Mouse (Mus musculus): ENCODE measurements around the gene A630076J17Rik. TPM values are rescaled to one million over a fixed set of nuclear protein-coding genes. Genes with fewer than 3 reads are reported as not detected.
A peak's percentile ranks its signal among the peaks of the same experiment; 100 is the strongest.

Gene A630076J17Rik
- total RNA-seq, 2 experiments from 2014 or later = not detected

DNA sequence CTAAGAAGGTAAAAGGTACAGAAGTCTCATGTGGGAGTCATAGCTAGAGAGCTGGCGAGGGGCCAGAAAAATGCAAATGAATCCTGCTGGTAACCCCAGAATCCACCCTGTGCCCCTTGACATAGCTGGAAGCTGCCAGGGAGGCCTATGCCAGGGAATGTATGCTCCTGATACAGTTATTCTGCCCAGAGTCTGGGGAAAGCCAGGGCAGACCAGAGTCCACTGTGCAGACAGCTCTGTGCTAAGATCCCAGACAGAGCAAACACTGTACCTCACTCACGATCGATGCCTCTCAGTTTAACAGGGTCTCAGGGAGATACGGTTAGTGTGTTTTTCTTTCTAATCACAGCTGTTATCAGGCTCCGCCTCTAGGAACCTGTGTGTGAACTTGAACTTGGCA is 592 bp upstream of the A630076J17Rik start:
- no peak for DNase-seq (ENCODE audit: low spot score in 2 of 2)

DNA sequence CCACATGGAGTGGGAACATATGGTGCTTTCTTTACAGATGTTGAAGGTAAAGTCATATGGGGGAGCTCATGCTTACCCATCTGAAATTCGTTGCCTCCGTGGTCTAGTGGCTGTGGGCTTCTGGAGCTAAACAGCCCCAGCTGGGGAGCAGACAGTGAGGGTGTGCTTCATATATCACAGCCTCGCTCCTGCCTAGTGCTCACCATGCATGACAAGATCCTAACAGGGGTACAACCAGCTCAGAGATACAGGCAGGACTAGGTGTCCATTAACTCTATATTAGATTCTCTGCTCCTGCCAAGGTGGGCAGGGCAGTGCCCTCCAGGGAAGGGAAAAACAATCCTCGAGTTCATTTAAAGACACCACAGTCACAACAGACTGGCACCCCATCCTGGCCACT is 788 bp downstream of the A630076J17Rik start:
- no peak for DNase-seq (ENCODE audit: low spot score in 2 of 2)

DNA sequence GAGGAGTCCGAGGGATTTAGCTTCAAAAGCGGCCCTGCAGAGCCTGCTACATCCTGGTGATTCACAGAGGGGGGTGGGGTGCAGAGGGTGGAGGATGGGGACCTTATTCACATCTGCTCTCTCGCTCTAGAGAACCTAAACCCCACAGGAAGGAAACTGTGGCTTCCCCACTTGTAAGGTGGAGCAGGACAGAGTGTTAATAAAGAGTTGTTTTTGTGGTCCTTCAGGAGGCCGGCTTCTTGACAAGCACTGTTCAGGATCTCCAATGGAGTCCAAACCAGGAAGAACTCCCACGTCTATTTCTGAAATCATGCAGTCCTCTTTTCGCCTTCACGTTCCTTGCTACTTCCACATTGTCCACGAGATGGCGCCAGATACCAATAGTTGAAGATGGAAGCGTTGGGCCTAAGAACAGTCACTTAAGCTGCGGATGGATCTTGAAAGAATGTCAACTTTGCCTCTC is 3.0 kb downstream of the A630076J17Rik start:
- DNase-seq (ENCODE audit: low spot score in 2 of 2) = peak; percentile 82 to 95

DNA sequence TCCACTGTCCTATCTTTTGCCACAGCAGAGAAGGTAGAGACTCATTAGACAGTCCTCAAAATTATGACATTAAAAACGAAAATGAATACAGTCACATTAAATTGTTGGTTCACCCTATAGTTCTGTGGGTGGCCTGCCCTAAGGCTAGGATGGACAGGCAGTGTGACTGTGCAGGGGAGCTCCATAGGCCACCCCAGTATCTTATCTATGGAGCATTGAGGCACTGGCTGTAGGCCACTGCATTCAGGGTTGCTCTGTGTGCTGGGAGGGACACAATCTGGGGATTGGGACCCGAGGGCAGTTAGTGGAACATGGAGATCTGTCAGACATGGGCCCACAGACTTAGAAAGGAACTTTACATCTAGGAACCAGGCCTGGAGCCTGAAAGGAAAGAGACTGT is 3.5 kb downstream of the A630076J17Rik start:
- DNase-seq (ENCODE audit: low spot score in 2 of 2) = no peak

DNA sequence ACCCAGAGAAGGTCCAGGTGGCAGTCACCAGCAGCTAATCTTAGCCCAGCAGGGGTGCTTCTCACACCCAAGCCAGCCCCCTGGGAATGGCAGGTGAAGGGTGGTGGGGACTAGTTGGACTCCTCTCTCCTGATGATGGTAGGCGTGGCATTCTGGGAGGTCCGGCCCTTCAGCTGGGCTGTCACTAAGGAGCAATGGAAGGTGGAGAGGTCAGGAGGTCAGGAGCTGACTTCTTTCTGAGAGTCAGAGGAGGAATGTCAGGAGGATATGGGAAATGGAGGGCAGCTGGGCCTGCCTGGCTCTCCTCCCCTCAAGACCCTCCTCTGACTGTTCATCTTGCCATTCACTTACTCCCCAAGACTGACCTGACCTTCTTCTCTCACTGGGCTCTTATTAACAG is 7.6 kb downstream of the A630076J17Rik start:
- no peak for DNase-seq (ENCODE audit: low spot score in 2 of 2)

DNA sequence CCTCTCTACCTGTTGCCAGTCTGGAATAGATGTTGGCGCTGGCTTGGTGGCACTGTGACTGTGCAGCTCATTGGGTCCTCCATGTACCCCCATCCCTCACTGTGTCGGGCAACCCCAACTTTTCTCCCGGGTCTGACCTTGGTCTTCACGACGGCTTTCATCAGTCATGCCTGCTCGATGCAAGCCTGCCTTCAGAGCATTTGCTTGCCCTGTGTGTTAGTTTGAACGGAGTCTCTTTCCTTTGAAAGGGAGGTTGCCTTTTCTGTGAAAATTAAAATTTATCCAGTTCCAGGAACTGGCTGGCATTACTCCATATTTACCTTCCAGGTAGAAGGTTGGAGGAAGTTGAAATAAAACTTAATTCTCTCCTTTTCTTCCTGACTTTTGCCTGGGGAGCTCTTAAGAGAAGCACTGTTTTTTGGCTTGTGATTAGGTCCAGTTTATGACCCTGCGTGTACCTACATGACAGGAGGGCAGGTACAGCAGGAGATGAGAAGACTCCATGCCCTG is 8.1 kb downstream of the A630076J17Rik start:
- no peak for DNase-seq (ENCODE audit: low spot score in 2 of 2)

DNA sequence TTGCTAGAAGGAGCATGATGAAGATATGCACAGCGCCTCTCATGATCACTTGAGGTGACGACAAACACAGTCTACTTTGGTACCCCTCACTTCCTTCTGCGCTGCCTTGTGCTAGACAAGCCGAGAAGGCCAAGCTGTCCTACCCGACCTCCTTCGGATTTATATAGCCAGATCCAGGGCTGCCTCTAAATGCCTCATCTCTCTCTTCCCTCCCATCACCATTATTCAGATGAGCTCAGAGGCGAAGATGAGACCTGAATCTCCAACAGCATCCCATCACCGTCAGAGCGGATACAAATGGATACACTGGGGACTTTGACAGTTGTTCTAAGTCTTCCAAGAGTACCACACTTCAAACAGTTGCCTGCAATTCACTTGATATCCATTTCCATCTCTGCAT is 9.2 kb downstream of the A630076J17Rik start, which contains the start of gene Prok1:
Prok1 (minus strand) TSS at position 101 of the 400 bp plus-strand sequence.
- no peak for DNase-seq (ENCODE audit: low spot score in 2 of 2)

DNA sequence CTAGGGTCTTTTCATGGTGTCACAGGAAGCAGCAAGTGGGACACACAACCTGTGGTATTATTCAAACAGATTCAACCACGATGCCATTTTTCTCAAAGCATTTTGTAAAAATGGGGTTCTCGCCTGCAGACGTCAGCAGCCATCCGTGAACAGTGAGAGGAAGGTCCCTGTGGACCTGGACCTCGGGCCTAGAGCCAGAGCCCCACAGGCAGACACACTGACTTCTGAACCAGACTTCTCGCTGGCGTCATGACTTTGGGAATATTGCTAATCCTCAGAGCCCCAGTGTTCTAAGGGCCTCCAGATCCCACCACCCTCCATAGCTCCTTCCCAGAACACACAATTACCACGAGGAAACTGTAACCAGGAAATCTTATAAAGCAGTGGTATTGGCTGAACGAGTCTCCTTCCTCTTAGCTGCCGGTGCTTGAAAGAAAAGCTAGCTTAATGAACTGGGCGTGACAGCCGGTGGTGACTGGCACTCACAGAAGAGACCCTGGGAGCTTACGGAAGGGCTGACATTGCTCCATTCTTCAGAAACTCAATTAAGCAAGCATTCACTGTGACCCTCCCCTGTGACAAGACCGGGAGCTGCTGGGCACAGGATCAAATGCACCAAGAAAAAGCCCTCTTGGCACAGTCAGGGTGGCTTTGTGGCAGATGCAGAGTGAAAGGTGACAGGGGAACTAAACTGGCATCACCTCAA is 11.1 kb downstream of the A630076J17Rik start:
- DNase-seq (ENCODE audit: low spot score in 2 of 2) = no peak

DNA sequence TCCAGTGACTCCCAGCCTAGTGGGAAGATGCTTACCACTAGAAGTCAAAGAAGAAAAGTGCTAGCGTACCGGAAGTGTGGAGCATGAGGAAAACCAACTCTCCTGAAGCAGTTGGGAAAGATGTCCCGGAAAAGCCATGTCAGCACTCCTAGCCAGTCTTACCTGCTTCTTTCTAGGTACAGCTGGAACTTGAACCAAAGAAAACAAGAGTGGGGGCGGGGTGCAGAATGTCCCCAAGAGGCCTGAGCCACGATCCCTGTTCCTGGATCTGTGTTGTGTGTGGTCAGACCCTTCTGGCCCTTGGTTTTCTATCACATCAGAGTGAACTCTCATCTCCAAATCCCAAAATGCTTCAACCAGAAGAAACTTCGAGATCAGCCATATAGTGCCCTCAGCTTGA is 16.5 kb downstream of the A630076J17Rik start:
- DNase-seq (ENCODE audit: low spot score in 2 of 2) = no peak

DNA sequence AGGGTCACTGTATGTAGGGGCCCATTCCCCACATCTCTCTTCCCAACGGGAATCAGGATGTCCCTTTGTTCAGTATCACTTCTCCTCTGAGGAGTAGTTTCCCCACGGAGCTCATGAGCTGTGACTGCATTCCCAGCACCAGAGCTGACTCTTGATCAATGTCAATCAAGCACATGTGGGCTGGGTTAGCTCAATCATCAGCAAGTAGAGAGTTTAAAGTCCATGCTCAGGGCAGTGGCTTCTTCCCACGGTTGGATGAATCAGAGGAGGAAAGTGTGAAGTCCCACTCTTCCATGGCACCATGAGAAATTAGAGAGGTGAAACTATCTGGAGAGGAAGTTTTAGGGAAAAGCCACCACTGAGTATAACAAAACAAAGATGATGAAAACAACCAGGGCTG is 18.6 kb downstream of the A630076J17Rik start:
- DNase-seq (ENCODE audit: low spot score in 2 of 2) = no peak

DNA sequence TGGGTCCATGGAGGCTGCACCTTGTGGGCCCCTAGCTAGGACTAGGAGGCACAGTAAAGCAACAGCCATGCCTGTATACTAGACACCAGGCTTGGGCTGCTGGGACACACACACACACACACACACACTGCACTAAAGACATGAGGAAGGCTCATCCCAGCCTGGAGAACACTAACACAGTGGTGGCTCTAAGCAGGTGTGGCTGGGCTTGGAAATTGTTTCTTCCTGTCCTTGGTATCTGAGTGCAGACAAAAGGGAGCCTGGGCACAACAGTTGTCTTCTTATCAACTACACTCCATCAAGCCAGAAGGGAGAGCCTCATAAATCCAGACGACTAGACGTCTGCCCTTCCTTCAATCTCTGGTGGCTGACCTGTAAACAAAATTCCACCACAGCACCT is 19.9 kb downstream of the A630076J17Rik start:
- no peak for DNase-seq (ENCODE audit: low spot score in 2 of 2)

DNA sequence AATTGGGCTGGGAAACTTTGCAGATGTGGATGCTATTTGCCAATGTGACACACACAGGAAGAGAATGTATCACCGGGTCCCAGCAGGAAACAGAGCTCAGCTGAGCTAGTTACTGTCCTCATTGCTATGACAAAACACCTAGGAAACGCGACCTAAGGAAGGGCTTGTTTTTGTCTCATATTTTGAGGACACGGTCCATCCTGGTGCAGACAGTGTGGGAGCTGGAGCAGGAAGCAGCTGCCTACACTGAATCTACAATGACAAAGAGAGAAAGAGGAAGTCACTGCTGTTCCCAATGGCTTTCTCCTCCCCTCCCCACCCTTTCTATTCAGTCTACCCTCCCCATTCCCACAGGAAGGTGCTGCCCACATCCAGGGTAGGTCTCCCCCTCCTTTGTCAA is 21.6 kb downstream of the A630076J17Rik start:
- DNase-seq (ENCODE audit: low spot score in 2 of 2) = no peak

DNA sequence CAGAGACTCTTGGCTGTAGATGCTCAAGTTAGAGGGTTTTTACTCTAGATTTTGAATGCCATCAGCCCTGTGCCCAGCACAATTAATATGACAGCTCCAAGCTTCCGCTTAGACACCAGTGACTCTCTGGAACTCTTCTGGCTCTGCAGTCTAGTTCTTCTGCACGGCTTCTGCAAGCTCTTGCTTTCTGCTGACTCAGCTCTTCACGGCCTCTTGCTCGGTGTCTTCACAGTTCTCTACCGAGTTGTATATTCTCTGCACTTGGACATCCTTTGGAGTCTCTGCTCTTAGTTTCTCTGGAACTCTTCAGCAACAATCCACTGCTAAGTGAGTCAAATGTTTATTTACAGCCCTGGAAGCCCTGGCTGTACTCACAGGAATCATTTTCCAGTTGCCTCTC is 23.5 kb downstream of the A630076J17Rik start:
- DNase-seq (ENCODE audit: low spot score in 2 of 2) = no peak

DNA sequence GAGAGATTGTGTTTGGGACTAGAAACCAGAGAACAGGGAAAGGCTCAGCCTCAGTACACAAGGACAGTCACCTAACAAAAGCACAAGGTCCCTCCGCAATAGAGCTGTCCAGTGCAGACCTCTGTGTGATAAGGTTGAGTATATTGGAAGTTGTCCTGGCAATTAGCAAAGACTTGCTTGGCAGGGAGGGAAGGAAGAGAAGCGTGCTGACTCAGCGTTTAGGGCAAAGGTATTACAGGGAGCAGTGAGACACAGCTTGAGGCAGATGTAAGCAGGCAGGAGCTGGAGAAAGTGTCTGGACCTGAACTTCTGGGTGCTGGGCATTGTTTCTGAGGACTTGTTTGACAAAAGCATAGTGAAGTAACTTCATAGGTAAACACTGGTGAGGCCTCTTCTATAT is 25.6 kb downstream of the A630076J17Rik start:
- DNase-seq (ENCODE audit: low spot score in 2 of 2) = no peak

DNA sequence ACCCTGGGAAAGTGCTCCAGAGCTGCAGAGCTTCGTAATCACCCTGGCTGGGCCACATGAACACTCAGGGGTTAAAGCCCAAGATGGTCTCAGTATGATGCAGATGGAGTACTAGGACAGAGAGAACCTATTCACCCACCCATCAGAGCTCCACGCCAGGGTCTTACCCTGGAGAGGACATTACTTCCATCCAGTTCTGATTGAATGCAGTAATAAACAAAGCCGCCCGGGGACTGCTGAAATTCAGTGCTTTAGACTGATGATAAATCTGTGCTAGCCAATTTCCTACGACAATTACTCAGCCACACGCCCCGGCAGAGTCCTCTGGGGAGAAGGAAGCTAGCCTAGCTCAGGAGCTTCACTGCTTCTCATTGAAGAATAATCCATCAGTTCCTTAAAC is 26.3 kb downstream of the A630076J17Rik start:
- DNase-seq (ENCODE audit: low spot score in 2 of 2) = no peak

DNA sequence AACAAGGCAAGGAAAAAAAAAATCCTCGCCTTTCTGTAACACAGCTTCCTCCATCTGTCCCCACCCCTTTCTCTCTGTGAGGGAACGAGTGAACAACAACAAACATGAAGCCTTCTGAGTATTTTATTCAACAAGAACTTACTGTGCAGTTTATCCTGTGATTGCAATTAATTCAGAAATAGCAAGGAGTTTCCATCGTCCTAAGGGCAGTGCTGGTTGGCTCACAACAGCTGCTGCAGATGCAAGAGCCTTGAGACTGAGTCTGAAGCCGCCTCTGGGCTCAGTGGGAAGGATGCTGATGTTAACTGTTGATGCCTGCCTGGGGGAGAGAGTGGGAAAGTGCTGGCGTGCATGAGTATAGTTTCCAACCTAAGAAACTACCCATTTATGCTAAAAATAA is 27.5 kb downstream of the A630076J17Rik start:
- DNase-seq (ENCODE audit: low spot score in 2 of 2) = peak in 1 of 2 experiments; percentile 43

DNA sequence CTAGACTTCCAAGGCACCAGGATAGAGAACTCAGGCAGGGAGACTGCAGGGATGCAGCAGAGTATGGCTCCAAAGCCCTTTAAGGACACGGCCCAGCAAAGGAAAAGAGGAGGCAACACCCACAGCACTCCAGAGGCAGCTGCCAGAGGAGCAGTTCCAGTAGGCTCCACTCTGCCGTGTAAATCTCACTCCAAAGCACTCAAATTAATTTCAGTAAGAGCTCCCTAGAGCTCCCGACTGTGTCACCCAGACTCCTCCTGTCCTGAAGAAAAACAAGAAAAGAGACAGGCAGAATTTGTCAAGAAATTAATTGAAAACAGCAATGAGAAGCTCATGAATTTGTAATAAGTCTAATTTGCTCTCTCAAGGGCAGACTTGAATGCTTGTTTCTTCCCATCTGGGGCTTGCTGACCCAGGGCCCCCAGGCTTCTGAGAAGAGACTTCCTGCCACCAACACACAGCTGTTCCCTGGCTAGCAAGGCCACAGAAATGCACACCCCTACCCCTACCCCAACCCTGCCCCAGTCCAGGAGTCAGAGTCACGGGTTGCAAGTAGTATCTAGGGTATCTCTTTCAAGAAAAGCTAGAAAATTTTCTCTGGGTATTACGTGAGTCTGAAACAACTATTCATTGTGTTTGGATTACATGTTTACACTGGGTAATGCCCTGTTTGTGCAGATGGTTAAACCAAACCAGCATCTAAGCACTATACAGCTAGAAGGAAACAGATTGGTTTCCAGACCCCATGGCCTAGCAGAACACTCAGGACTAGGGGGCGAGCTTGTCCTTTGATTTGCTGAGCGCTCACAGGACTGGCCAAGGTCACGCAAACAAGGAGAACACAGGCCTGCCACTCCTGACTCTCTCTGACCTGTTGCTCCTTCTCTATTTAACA is 30.8 kb downstream of the A630076J17Rik start:
- peak in 1 of 2 experiments; percentile 42 for DNase-seq (ENCODE audit: low spot score in 2 of 2)

DNA sequence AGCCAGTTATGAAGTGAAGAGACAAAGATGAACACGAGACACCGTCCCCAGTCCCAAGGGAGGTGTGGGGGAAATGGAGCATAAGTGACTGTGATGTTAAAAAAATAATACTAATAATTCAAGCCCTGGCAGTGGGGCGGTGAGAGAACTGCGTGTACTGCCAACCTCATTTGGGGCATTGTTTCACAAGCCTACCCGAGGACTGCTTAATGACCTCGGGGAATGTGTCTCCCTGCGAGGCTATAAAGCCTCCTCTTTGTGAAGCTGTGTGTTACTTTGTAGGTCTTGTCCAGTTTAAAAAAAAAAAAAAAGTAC is 31.4 kb downstream of the A630076J17Rik start:
- DNase-seq (ENCODE audit: low spot score in 2 of 2) = peak in 1 of 2 experiments; percentile 41

DNA sequence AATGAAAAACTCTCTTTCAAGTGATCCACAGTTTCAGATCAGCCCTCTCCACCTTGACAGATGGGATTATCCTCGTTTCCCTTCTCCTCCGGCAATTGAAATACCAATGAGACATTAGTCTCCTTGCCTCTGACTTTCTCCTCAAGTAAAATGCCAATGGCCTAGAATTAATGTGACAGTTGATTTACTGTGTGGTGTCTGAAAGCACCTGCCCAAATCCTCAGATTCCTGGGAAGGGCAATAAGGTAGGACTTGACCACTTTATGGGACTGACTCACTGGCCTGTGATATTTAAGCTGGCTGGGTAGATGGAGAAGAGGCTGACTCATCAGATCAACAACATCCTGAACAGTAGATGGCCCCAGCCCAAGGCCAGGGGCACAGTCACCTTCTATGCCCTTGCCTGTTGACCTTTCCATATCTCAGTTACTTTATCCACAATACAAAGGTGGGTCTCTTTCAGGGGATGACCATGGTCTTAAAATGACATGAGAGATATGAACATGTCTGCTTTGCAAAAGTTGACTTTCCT is 36.5 kb downstream of the A630076J17Rik start:
- DNase-seq (ENCODE audit: low spot score in 2 of 2) = no peak

DNA sequence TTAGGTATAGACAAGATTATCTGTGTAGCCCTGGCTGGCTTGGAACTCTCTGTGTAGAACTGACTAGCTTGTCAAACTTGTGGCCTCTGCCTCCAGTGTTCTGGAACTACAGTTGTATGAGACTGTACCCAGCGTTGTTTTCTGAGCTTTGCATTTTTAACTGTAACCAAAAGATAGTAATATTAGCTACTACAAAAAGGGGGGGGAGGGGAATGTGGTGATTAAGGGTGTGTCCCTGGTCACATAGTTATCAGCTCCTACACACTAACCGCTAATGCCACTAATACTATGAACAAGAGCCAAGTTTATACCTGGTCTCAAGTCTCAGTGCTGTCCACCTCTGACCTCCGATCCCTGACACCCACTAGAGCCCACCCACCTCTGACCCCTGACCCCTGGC is 42.0 kb downstream of the A630076J17Rik start:
- DNase-seq (ENCODE audit: low spot score in 2 of 2) = no peak

DNA sequence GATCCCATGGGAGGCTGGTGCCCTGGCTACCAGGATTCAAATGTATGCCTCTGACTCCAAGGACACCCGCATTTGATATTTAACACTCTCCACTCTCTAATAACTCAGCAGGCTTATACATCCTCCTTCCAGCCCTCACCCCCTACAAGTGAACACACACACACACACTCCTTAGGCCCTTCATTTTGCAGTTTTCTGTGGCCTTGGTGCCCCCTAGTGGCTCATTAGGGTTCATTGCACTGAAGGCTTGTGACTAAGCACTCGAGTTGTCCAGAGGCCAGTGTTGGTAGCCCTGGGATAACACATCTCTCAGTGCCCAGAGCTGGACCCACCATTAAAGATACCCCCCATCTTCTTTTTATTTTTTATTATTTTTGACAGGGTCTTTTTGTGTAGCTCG is 43.4 kb downstream of the A630076J17Rik start:
- peak; percentile 64 to 84 for DNase-seq (ENCODE audit: low spot score in 2 of 2)

DNA sequence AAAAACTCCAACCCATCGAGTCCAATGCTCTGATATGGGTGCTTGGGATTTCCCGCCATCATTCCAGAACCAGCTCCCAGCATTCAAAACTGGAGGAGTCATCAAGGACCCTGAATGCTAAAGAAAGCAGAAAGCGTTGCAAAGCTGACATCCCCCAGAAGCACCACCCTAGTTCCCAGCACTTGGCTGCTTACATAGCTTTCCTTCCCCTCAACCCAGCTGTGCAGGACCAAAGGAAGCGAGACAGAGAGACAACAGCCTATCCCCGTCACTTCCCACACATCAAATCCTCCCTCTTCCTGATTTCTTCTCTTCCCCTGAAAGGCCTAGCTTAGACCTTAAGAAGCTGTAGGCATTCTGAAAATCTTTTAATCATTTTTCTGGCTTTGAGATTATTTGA is 44.9 kb downstream of the A630076J17Rik start:
- DNase-seq (ENCODE audit: low spot score in 2 of 2) = no peak

Data from layer of hippocampus, adult 18-20 months (tissue).